Mouse (Mus musculus): Measurements from ENCODE around the gene Kcnk5.

DNA sequence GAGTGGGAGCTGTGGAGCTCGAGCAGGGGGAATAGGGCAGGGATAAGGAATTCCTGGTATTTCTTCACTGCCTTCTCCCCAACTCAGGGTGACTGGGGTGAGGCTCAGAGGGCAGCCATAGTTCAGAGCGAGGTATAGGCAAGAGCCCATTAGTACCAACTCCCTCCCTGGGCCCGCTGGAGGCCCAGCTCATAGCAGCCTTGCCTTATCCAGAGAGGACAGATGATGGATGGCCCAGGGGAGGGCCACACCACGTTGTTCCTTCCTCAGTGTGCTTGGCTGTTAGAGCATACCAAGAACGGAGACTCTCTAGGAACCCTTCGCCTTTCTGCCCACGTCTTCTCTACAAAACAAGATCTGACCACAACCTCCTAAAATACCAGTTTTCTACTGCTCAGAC, 27.4 kb downstream of the Kcnk5 start:
- TF ChIP-seq CTCF (IDR thresholded peaks at IDR 0.05; ENCODE audit: low read depth), result no peak
- no peak for TF ChIP-seq EP300 (IDR thresholded peaks at IDR 0.05; ENCODE audit: low read depth)

Measured in liver, postnatal 0 days (tissue).